Mouse (Mus musculus): ENCODE measurements around the gene Ncam1. TPM values are rescaled to one million over a fixed set of nuclear protein-coding genes. Genes with fewer than 3 reads are reported as not detected.
A peak's percentile ranks its signal among the peaks of the same experiment; 100 is the strongest.

Ncam1 gene
- polyA plus RNA-seq, 1 experiment from 2014 or later = 446 TPM

- WGBS = 45% methylated on average over 2 of the region's 2 CpGs
- peak overlapping the region; percentile 10; the same call in 1 of the 2 replicates for H3K4me2 ChIP-seq
- peak overlapping the region; percentile 26; the same call in 1 of the 2 replicates for H3K27ac ChIP-seq
- H3K27me3 ChIP-seq = no peaks in the 10 kb centered on the region
- no peak overlapping the region for H3K9ac ChIP-seq
- H3K4me3 ChIP-seq = no peak overlapping the region
- H3K9me3 ChIP-seq = no peaks in the 10 kb centered on the region
- no peak for ATAC-seq (ENCODE audit: low FRiP score)
- H3K36me3 ChIP-seq = no peaks in the 10 kb centered on the region
- peaks cover 53% of the 10 kb centered on the region for H3K4me1 ChIP-seq (replicated peaks)
These were observed 5.5 kb downstream of the Ncam1 start for GRCm38 (mm10) chr9:49793241-49793640.

GRCm38 (mm10) chr9:49792646-49793045 is 6.1 kb downstream of the Ncam1 start:
- ATAC-seq (ENCODE audit: low FRiP score) = no peak
- Histone ChIP-seq H3K36me3 (no peaks in the 10 kb centered on the region), H3K9me3 (no peaks in the 10 kb centered on the region), H3K4me3 (no peak overlapping the region), H3K27ac (no peak overlapping the region), H3K9ac (no peak overlapping the region), H3K4me2 (no peak overlapping the region), H3K27me3 (no peaks in the 10 kb centered on the region), H3K4me1 (replicated peaks) (peaks cover 53% of the 10 kb centered on the region)
- WGBS = 81% methylated on average over 4 of the region's 4 CpGs

- ATAC-seq (ENCODE audit: low FRiP score) = no peak
- WGBS = 78% methylated on average over 9 of the region's 9 CpGs
These were observed 17.5 kb downstream of the Ncam1 start for GRCm38 (mm10) chr9:49781016-49781772.

GRCm38 (mm10) chr9:49777015-49777637 is 21.6 kb downstream of the Ncam1 start:
- Histone ChIP-seq H3K4me2 (peak overlapping the region; percentile 27; the same call in 1 of the 2 replicates), H3K9me3 (no peaks in the 10 kb centered on the region), H3K4me3 (no peak overlapping the region), H3K4me1 (replicated peaks) (peaks cover 41% of the 10 kb centered on the region), H3K27me3 (no peaks in the 10 kb centered on the region), H3K9ac (no peak overlapping the region), H3K36me3 (no peaks in the 10 kb centered on the region), H3K27ac (peak overlapping the region; percentile 56)
- ATAC-seq (ENCODE audit: low FRiP score) = no peak
- 46% methylated on average over 7 of the region's 7 CpGs for WGBS

More at GRCm38 (mm10) chr9:49781016-49781772, 17.5 kb downstream of the Ncam1 start:
- no peak overlapping the region for H3K9ac ChIP-seq
- no peaks in the 10 kb centered on the region for H3K36me3 ChIP-seq
- no peak overlapping the region for H3K4me3 ChIP-seq
- H3K27me3 ChIP-seq = no peaks in the 10 kb centered on the region
- peaks cover 36% of the 10 kb centered on the region for H3K4me1 ChIP-seq (replicated peaks)
- H3K27ac ChIP-seq = no peak overlapping the region
- no peaks in the 10 kb centered on the region for H3K9me3 ChIP-seq
- H3K4me2 ChIP-seq = no peak overlapping the region

- H3K27me3 ChIP-seq = no peaks in the 10 kb centered on the region
- no peak overlapping the region for H3K4me3 ChIP-seq
- peaks cover 17% of the 10 kb centered on the region for H3K4me1 ChIP-seq (replicated peaks)
- H3K4me2 ChIP-seq = no peak overlapping the region
- no peaks in the 10 kb centered on the region for H3K9me3 ChIP-seq
- ATAC-seq (ENCODE audit: low FRiP score) = no peak
- H3K36me3 ChIP-seq = no peaks in the 10 kb centered on the region
- 72% methylated on average over 2 of the region's 2 CpGs for WGBS
- H3K9ac ChIP-seq = no peak overlapping the region
- no peak overlapping the region for H3K27ac ChIP-seq
These were observed 32.1 kb downstream of the Ncam1 start for GRCm38 (mm10) chr9:49766634-49767033.

- Histone ChIP-seq H3K4me3 (no peak overlapping the region), H3K9ac (no peak overlapping the region), H3K36me3 (no peaks in the 10 kb centered on the region), H3K4me2 (no peak overlapping the region), H3K27me3 (no peaks in the 10 kb centered on the region), H3K4me1 (replicated peaks) (peaks cover 57% of the 10 kb centered on the region), H3K27ac (no peak overlapping the region), H3K9me3 (no peaks in the 10 kb centered on the region)
- ATAC-seq (ENCODE audit: low FRiP score) = no peak
- 84% methylated on average over 6 of the region's 6 CpGs for WGBS
These were observed 38.2 kb downstream of the Ncam1 start for GRCm38 (mm10) chr9:49760571-49760970.

- H3K9me3 ChIP-seq = no peaks in the 10 kb centered on the region
- peak; percentile 60; the same call in 1 of the 2 replicates for ATAC-seq (ENCODE audit: low FRiP score)
- H3K27ac ChIP-seq = peak overlapping the region; percentile 82
- no peaks in the 10 kb centered on the region for H3K27me3 ChIP-seq
- peaks cover 71% of the 10 kb centered on the region for H3K4me1 ChIP-seq (replicated peaks)
- H3K36me3 ChIP-seq = no peaks in the 10 kb centered on the region
- no peak overlapping the region for H3K4me3 ChIP-seq
- H3K9ac ChIP-seq = peak overlapping the region; percentile 49
- H3K4me2 ChIP-seq = peak overlapping the region; percentile 23
- 21% methylated on average over 2 of the region's 2 CpGs for WGBS
These were observed 40.3 kb downstream of the Ncam1 start for GRCm38 (mm10) chr9:49758436-49758835.

GRCm38 (mm10) chr9:49757986-49758385 is 40.7 kb downstream of the Ncam1 start:
- 26% methylated on average over 12 of the region's 12 CpGs for WGBS
- peak overlapping the region; percentile 82 for H3K27ac ChIP-seq
- no peak overlapping the region for H3K9ac ChIP-seq
- peaks cover 75% of the 10 kb centered on the region for H3K4me1 ChIP-seq (replicated peaks)
- no peaks in the 10 kb centered on the region for H3K27me3 ChIP-seq
- H3K4me2 ChIP-seq = peak overlapping the region; percentile 23
- H3K4me3 ChIP-seq = no peak overlapping the region
- ATAC-seq (ENCODE audit: low FRiP score) = peak; percentile 51; the same call in 1 of the 2 replicates
- H3K9me3 ChIP-seq = no peaks in the 10 kb centered on the region
- no peaks in the 10 kb centered on the region for H3K36me3 ChIP-seq

- 49% methylated on average over 4 of the region's 4 CpGs for WGBS
- ATAC-seq (ENCODE audit: low FRiP score) = no peak
- peaks cover 79% of the 10 kb centered on the region for H3K4me1 ChIP-seq (replicated peaks)
These were observed 41.1 kb downstream of the Ncam1 start for GRCm38 (mm10) chr9:49757582-49757981.

GRCm38 (mm10) chr9:49756725-49757124 is 42.0 kb downstream of the Ncam1 start:
- 45% methylated on average over 4 of the region's 4 CpGs for WGBS
- H3K27ac ChIP-seq = peak overlapping the region; percentile 62; the same call in 1 of the 2 replicates
- peaks cover 79% of the 10 kb centered on the region for H3K4me1 ChIP-seq (replicated peaks)
- H3K9ac ChIP-seq = no peak overlapping the region
- no peak overlapping the region for H3K4me2 ChIP-seq
- H3K27me3 ChIP-seq = no peaks in the 10 kb centered on the region
- no peaks in the 10 kb centered on the region for H3K36me3 ChIP-seq
- H3K9me3 ChIP-seq = no peaks in the 10 kb centered on the region
- H3K4me3 ChIP-seq = no peak overlapping the region
- ATAC-seq (ENCODE audit: low FRiP score) = no peak

More at GRCm38 (mm10) chr9:49757582-49757981, 41.1 kb downstream of the Ncam1 start:
- no peaks in the 10 kb centered on the region for H3K27me3 ChIP-seq
- H3K9me3 ChIP-seq = no peaks in the 10 kb centered on the region
- H3K36me3 ChIP-seq = no peaks in the 10 kb centered on the region
- H3K4me2 ChIP-seq = peak overlapping the region; percentile 23
- H3K9ac ChIP-seq = no peak overlapping the region
- H3K27ac ChIP-seq = peak overlapping the region; percentile 82
- no peak overlapping the region for H3K4me3 ChIP-seq

- H3K4me2 ChIP-seq = no peak overlapping the region
- WGBS = 42% methylated on average over 4 of the region's 4 CpGs
- no peak for ATAC-seq (ENCODE audit: low FRiP score)
- H3K9ac ChIP-seq = no peak overlapping the region
- H3K27ac ChIP-seq = no peak overlapping the region; the same call in 1 of the 2 replicates
- H3K27me3 ChIP-seq = no peaks in the 10 kb centered on the region
- no peaks in the 10 kb centered on the region for H3K36me3 ChIP-seq
- no peaks in the 10 kb centered on the region for H3K9me3 ChIP-seq
- peaks cover 80% of the 10 kb centered on the region for H3K4me1 ChIP-seq (replicated peaks)
- H3K4me3 ChIP-seq = no peak overlapping the region
These were observed 43.5 kb downstream of the Ncam1 start for GRCm38 (mm10) chr9:49755214-49755613.

GRCm38 (mm10) chr9:49751466-49751865 is 47.3 kb downstream of the Ncam1 start:
- no peak overlapping the region for H3K9ac ChIP-seq
- no peaks in the 10 kb centered on the region for H3K9me3 ChIP-seq
- WGBS = 51% methylated on average over 6 of the region's 6 CpGs
- no peak for ATAC-seq (ENCODE audit: low FRiP score)
- peaks cover 76% of the 10 kb centered on the region for H3K4me1 ChIP-seq (replicated peaks)
- H3K4me2 ChIP-seq = no peak overlapping the region
- H3K27me3 ChIP-seq = no peaks in the 10 kb centered on the region
- H3K36me3 ChIP-seq = no peaks in the 10 kb centered on the region
- no peak overlapping the region for H3K4me3 ChIP-seq
- 0 out of 2 replicates have a peak overlapping the region, but pooled peaks have one; percentile 18 for H3K27ac ChIP-seq

Data from hindbrain, embryonic 13.5 days (tissue).